Mouse (Mus musculus): ENCODE data around the gene Tcirg1. TPM values are rescaled to one million over a fixed set of nuclear protein-coding genes. Genes with fewer than 3 reads are reported as not detected.

Tcirg1 gene
- 16.3 and 18.7 TPM in 2 replicates for polyA plus RNA-seq (2016; fragmentation: Nextera tagmentation; extraction: Ambion mirVana)

DNA sequence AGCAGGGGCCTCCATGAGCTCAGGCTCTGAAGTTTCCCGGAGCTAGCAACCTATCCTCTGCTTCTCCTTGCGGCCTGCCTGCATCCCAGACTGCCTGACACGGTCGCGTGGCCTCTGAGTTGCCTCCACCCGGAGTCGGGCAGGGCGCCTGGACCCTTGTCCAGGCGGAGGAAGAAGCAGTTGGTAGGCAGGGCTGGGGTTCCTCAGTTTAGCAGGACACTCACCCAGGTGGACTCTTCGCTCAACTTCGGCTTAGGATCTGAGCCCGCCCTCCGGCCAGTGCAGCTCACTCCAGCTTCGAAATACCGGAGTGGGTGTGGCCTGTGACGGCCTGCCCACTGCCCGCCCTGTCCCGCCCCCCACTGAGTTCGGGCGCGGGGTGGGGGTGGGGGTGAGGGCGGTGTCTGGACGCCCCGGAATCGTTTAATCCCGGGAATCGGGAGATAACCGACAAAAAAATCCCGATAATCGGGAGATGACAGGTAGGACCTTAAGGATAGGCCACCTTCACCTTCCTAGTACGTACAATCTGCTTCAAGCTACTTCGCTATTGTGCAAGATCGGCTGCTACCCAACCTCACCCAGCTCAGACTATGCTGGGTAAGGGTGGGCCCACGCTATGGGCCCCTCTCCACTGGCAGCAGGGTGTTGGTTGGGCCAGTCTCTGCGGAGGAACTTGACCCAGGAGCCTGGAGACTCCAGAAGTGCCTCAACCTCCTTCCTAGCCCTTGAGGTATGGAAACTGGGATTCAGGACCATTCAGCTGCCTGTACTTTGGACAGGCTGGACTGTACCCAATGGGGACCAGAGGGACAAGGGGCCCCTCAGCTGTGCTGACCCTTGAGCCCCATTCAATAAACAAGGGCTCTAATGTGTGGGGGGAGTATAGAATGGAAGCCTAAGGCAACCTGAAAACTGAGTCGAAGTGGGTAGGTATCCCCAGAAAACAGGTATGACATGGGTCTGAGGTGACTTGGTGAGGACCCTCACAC, at the start of gene Tcirg1:
TSS of gene Tcirg1 (minus strand) at position 339 of the 992 bp plus-strand sequence.
- ATAC-seq (ENCODE audit: low FRiP score, low read depth): peak; percentile 55; the same call in 1 of the 2 replicates
- peaks cover 19% of the 10 kb centered on the region for H3K27me3 ChIP-seq
- no peak within 1 kb of the TSS for H3K27ac ChIP-seq (replicated peaks)
- H3K9me3 ChIP-seq: no peaks in the 10 kb centered on the region
- H3K4me2 ChIP-seq (replicated peaks): peak within 1 kb of the TSS; percentile 67
- H3K9ac ChIP-seq (replicated peaks): peak within 1 kb of the TSS; percentile 52
- peak within 1 kb of the TSS; percentile 45 for H3K4me3 ChIP-seq
- peaks cover 33% of the 10 kb centered on the region for H3K36me3 ChIP-seq
- WGBS: 7% methylated on average over 36 of the region's 36 CpGs
- peaks cover 25% of the 10 kb centered on the region for H3K4me1 ChIP-seq

DNA sequence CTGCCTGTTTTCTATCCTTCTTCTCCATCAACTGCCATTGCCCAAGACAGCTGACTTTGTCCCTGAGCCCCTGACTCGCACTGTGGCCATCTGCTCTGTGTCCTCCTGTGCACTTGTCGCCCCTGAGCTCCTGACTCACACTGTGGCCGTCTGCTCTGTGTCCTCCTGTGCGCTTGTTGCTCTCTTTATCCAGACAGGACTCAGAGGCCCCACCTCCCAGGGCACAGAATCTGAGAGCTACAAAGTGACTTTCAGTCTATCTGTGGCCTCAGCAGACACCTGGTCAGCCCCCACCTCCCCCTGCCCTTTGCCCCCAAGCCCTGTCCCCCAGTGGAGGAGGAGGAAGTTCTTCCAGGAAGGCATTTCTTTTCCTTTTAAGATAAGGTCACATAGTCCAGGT, 48.9 kb upstream of the Tcirg1 start:
- WGBS: 53% methylated on average over 4 of the region's 4 CpGs
- Histone ChIP-seq H3K4me1 (no peaks in the 10 kb centered on the region), H3K27ac (replicated peaks) (no peak overlapping the region), H3K27me3 (no peaks in the 10 kb centered on the region), H3K36me3 (no peaks in the 10 kb centered on the region), H3K4me3 (no peak overlapping the region), H3K9me3 (no peaks in the 10 kb centered on the region), H3K4me2 (replicated peaks) (no peak overlapping the region), H3K9ac (replicated peaks) (no peak overlapping the region)
- no peak for ATAC-seq (ENCODE audit: low FRiP score, low read depth)

DNA sequence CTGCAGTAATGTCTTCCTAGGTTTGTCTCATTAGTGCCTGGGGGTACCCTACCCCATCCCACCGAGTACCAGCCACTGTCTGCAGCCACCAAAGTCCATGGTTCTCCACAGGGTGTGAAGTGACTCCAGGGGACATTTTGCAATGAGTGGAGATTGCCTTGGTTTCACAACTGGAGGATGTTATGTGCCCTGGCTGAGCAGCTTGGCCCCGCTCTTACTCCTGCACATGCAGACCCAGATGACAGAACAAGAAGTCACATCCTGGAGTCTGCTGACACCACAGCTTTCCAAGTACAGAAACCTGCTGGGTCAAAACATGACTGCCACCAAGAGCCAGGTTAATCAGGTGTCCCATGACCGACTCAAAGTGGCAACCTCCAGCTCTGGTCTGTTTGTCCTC, 48.1 kb upstream of the Tcirg1 start:
- Histone ChIP-seq H3K4me2 (replicated peaks) (no peak overlapping the region), H3K27me3 (no peaks in the 10 kb centered on the region), H3K9me3 (no peaks in the 10 kb centered on the region), H3K9ac (replicated peaks) (no peak overlapping the region), H3K4me3 (no peak overlapping the region), H3K4me1 (no peaks in the 10 kb centered on the region), H3K36me3 (no peaks in the 10 kb centered on the region), H3K27ac (replicated peaks) (no peak overlapping the region)
- no peak for ATAC-seq (ENCODE audit: low FRiP score, low read depth)
- 84% methylated on average over 3 of the region's 3 CpGs for WGBS

DNA sequence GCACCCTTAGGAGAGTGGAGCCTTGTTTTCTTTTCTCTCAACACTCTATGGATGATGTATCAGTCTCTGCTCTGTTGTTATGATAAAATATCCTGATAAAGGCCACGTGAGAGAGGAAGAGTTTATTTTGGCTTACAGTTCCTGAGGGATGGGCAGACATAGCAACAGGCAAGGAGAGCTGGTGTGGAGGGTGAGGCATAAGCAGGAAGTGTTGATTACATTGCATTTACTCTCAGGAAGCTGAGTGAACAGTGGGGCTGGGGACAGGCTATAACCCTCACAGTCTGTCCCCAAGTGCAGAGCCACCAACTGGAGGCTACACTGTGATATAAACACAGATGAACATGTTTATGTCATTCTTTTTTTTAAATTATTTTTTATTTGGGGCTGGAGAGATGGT, 45.2 kb upstream of the Tcirg1 start:
- Histone ChIP-seq H3K27ac (replicated peaks) (no peak overlapping the region), H3K4me1 (no peaks in the 10 kb centered on the region), H3K4me2 (replicated peaks) (no peak overlapping the region), H3K36me3 (no peaks in the 10 kb centered on the region), H3K27me3 (no peaks in the 10 kb centered on the region), H3K9me3 (no peaks in the 10 kb centered on the region), H3K4me3 (no peak overlapping the region), H3K9ac (replicated peaks) (no peak overlapping the region)
- WGBS: 35% methylated on average over 1 of the region's 1 CpGs
- no peak for ATAC-seq (ENCODE audit: low FRiP score, low read depth)

DNA sequence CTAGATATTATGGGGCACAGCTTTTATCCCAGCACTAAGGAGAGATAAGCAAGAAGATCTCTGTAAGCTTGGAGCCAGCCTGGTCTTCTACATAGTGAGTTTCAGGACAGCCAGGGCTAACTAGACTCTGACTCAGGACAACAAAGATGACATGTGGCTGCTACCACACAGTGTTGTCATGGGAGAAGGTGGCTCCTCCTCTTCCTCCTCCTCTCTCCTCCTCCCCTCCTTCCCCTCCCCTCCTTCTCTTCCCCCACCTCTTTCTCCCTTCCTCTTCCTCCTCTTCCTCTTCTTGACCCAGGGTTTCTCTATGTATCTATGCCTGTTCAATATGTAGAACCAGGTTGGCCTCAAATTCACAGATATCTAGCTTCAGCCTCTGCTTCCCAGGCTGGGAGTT, 44.5 kb upstream of the Tcirg1 start:
- Histone ChIP-seq H3K9ac (replicated peaks) (no peak overlapping the region), H3K4me3 (no peak overlapping the region), H3K4me2 (replicated peaks) (no peak overlapping the region), H3K4me1 (no peaks in the 10 kb centered on the region), H3K9me3 (no peaks in the 10 kb centered on the region), H3K36me3 (no peaks in the 10 kb centered on the region), H3K27me3 (no peaks in the 10 kb centered on the region), H3K27ac (replicated peaks) (no peak overlapping the region)
- no peak for ATAC-seq (ENCODE audit: low FRiP score, low read depth)

DNA sequence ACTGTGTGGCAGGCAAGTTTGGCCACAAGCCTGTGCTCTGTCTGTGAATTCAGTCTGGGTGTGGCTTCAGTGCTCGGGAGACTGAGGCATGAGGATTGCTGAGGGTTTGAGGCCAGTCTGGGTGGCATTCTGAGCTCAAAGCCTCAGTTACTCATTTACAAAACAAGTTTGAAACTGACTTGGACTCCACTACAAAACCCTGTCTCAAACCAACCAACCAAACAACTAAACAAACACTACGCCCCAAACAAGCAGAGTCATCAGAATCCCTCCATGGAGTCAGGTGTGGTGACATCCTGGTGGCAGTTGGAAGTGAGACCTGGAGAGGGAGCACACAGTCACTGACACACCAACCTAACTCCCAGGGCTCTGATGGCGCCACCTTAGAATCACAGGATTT, 43.4 kb upstream of the Tcirg1 start:
- H3K4me2 ChIP-seq (replicated peaks): no peak overlapping the region
- no peak overlapping the region for H3K9ac ChIP-seq (replicated peaks)
- H3K27ac ChIP-seq (replicated peaks): no peak overlapping the region
- no peak overlapping the region for H3K4me3 ChIP-seq
- no peaks in the 10 kb centered on the region for H3K36me3 ChIP-seq
- no peaks in the 10 kb centered on the region for H3K9me3 ChIP-seq
- no peaks in the 10 kb centered on the region for H3K4me1 ChIP-seq
- no peak for ATAC-seq (ENCODE audit: low FRiP score, low read depth)
- H3K27me3 ChIP-seq: no peaks in the 10 kb centered on the region
- WGBS: 79% methylated on average over 3 of the region's 3 CpGs

DNA sequence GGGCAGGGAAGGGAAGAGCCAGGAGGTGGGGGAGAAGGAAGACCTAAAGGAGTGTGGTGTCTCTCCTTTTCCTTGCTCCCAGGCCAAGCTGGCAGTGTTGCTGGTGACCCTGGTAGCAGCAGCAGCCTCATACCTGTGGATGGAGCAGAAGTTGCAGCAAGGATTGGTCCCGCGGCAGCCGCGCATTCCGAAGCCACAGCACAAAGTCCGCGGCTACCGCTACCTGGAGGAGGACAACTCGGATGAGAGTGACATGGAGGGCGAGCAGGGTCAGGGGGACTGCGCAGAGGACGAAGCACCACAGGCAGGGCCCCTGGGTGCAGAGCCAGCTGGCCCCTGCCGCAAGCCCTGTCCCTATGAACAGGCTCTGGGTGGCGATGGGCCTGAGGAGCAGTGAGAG, 41.6 kb upstream of the Tcirg1 start:
- WGBS: 63% methylated on average over 14 of the region's 14 CpGs
- Histone ChIP-seq H3K4me2 (replicated peaks) (no peak overlapping the region), H3K27me3 (peaks cover 7% of the 10 kb centered on the region; the same call in 1 of the 2 replicates), H3K27ac (replicated peaks) (no peak overlapping the region), H3K9me3 (no peaks in the 10 kb centered on the region), H3K4me3 (no peak overlapping the region), H3K4me1 (no peaks in the 10 kb centered on the region), H3K36me3 (no peaks in the 10 kb centered on the region), H3K9ac (replicated peaks) (no peak overlapping the region)
- ATAC-seq (ENCODE audit: low FRiP score, low read depth): no peak

DNA sequence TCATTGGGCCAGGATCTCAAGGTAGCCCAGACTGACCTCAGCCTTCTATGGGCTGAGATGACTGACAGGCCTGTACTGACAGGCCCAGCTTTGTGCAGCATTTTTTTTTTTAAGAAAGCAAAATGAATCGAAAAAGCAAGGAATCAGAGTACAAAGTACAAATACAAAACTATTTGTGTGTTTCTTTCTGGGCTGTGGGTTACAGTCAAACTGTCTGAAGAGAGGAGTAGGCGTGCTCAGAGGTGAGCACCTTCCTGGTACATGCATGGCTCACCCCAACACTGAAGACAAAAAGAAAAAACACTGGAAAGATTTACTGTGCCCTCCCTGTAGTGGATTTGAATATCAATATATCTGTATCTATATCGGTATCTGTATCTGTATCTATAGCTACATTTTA, 40.9 kb upstream of the Tcirg1 start:
- Histone ChIP-seq H3K9ac (replicated peaks) (no peak overlapping the region), H3K36me3 (no peaks in the 10 kb centered on the region), H3K9me3 (no peaks in the 10 kb centered on the region), H3K4me2 (replicated peaks) (no peak overlapping the region), H3K27me3 (peaks cover 9% of the 10 kb centered on the region; the same call in 1 of the 2 replicates), H3K27ac (replicated peaks) (no peak overlapping the region), H3K4me1 (no peaks in the 10 kb centered on the region), H3K4me3 (no peak overlapping the region)
- ATAC-seq (ENCODE audit: low FRiP score, low read depth): no peak
- WGBS: 77% methylated on average over 3 of the region's 3 CpGs

DNA sequence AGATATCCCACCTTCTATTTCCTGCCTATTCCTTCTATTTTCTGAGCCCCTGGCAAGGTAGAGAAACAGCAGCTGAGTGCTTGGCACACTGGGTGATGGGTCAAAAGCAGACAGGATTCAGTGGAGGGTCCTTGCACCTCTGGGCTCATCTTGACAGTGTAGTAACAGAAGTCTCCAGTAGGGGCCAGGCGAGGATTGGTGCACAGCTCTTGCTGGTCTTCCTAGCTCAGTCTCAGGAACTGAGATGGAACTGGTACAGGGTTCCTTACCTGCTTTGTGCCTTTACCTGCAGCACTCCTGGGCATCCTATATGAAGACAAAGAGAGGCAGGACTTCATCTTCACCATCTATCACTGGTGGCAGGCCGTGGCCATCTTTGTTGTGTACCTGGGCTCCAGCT, 39.8 kb upstream of the Tcirg1 start:
- no peaks in the 10 kb centered on the region for H3K36me3 ChIP-seq
- 15% methylated on average over 2 of the region's 2 CpGs for WGBS
- no peaks in the 10 kb centered on the region for H3K4me1 ChIP-seq
- no peaks in the 10 kb centered on the region for H3K9me3 ChIP-seq
- 0 out of 2 replicates have a peak, but pooled peaks have one; percentile 34 for ATAC-seq (ENCODE audit: low FRiP score, low read depth)
- no peak overlapping the region for H3K27ac ChIP-seq (replicated peaks)
- no peak overlapping the region for H3K4me3 ChIP-seq
- no peak overlapping the region for H3K9ac ChIP-seq (replicated peaks)
- peaks cover 11% of the 10 kb centered on the region; the same call in 1 of the 2 replicates for H3K27me3 ChIP-seq
- H3K4me2 ChIP-seq (replicated peaks): no peak overlapping the region

DNA sequence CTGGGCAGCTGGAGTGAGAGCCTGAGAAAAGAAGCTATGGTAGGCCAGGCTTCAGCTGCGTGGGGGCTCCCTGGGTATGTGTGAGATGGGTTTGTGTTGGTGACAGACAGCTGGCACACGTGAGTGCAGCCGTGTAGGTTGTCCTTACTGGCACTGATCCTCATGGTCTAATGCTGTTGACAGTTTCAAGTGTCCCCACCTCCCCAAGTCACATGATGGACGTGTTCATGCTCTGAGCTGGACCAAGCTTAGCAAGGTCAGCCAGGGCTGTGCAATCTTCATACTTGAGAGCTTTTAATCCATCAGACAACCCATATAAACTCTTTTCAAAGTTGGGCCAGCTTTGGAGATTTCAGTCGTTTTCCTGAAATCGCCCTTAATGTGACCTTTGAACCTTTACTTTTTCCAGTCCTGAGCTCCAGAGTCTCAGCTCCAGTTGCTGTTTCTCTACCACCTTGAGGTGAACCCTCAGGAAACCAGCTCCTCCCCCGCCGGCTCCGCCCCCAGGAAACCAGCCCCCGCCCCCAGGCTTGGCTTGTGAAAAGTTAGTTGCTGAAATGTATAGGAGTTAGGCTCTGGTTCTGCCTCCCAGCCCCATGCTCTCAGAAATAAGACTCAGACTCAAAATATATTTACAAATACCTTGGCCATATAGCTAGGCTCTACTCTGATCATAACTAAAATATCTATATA, 39.1 kb upstream of the Tcirg1 start:
- H3K27ac ChIP-seq (replicated peaks): no peak overlapping the region
- H3K4me1 ChIP-seq: no peaks in the 10 kb centered on the region
- 35% methylated on average over 10 of the region's 10 CpGs for WGBS
- ATAC-seq (ENCODE audit: low FRiP score, low read depth): no peak
- H3K9me3 ChIP-seq: no peaks in the 10 kb centered on the region
- no peak overlapping the region for H3K9ac ChIP-seq (replicated peaks)
- no peaks in the 10 kb centered on the region for H3K36me3 ChIP-seq
- H3K4me3 ChIP-seq: no peak overlapping the region
- no peak overlapping the region for H3K4me2 ChIP-seq (replicated peaks)
- H3K27me3 ChIP-seq: peaks cover 11% of the 10 kb centered on the region; the same call in 1 of the 2 replicates

DNA sequence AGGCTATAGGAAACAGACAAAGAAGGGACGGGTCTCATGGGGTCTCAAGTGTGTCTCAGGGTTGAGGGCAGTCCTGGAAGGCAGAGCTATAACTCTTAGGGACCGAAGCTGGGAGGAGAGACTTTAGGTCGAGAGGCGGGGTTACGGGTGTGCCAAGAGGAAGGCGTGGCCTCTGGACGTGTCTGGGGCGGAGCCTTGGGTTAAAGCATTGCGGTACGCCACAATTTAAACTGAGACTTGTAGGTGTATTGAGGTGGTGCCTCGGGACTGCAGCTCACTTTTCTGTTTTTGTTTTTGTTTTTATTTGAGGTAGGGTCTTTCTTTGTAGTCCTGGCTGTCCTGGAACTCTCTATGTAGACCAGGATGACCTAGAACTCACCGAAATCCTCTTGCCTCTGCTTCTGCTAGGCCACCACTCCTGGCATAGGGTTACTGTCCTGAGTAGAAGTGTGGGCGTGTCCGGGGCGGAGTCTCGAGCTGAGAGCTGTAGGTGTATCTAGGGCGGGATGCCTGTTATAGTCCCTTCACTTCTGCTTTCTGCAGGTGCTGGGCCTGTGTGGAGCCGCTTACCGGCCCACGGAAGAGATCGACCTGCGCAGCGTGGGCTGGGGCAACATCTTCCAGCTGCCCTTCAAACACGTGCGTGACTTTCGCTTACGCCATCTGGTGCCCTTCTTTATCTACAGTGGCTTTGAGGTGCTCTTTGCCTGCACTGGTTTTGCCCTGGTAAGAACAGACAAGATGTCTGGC, 36.2 kb upstream of the Tcirg1 start:
- H3K27ac ChIP-seq (replicated peaks): no peak overlapping the region
- H3K4me2 ChIP-seq (replicated peaks): no peak overlapping the region; the same call in 1 of the 2 replicates
- H3K4me3 ChIP-seq: no peak overlapping the region

More for the DNA sequence above, 36.2 kb upstream of the Tcirg1 start:
- H3K36me3 ChIP-seq: no peaks in the 10 kb centered on the region
- H3K4me1 ChIP-seq: no peaks in the 10 kb centered on the region
- ATAC-seq (ENCODE audit: low FRiP score, low read depth): no peak
- no peak overlapping the region for H3K9ac ChIP-seq (replicated peaks)
- H3K9me3 ChIP-seq: no peaks in the 10 kb centered on the region
- 24% methylated on average over 27 of the region's 27 CpGs for WGBS
- H3K27me3 ChIP-seq: peaks cover 11% of the 10 kb centered on the region; the same call in 1 of the 2 replicates
